Mouse (Mus musculus): ENCODE measurements around the gene Enho. TPM values are rescaled to one million over a fixed set of nuclear protein-coding genes. Genes with fewer than 3 reads are reported as not detected.

Gene Enho
- total and polyA plus RNA-seq, 3 experiments, result 0.17 to 0.59 TPM; not detected in 1

DNA sequence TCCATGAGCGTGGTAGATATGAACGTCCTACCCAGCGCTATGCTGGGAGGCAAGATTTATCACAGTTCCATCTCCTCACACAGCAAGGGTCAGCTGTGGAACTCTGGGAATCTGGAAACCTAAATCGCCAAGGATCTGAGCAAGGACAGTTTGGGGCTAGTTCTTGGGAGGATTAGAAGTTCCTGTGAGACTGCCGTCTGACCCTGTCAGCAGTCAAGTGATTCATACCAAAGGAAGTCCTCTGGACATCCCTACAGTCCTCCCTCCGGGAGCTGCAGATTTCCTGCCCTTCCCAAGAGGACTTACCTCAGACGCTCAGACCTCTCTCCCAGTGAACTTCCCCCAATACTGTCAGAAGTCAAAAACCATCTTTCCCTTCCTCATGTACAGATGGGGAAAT, 3.8 kb downstream of the Enho start:
- Histone ChIP-seq H3K4me3 (replicated peaks in 1 of 3; ENCODE audit: low read depth in 2 of 3, low read length in 2 of 3, poor library complexity in 1 of 3) (no peak overlapping the region), H3K36me3 (replicated peaks in 1 of 2; ENCODE audit: control insufficient read depth in 1 of 2, insufficient read depth in 1 of 2, low read length in 1 of 2) (no peaks in the 10 kb centered on the region), H3K4me1 (ENCODE audit: control insufficient read depth in 1 of 2, insufficient read depth in 2 of 2) (peaks cover 12 to 29% of the 10 kb centered on the region in 2 experiments), H3K27me3 (replicated peaks) (peaks cover 49% of the 10 kb centered on the region), H3K4me2 (ENCODE audit: insufficient read depth, low read depth, poor library complexity, severe bottlenecking) (no peak overlapping the region), H3K9ac (ENCODE audit: insufficient read depth, low read depth) (no peak overlapping the region), H3K27ac (ENCODE audit: insufficient read depth, low read depth) (no peak overlapping the region), H3K79me2 (replicated peaks; ENCODE audit: control insufficient read depth, extremely low read depth, insufficient read depth, poor library complexity, severe bottlenecking) (no peaks in the 10 kb centered on the region), H3K9me3 (replicated peaks; ENCODE audit: low read length) (peaks cover 17% of the 10 kb centered on the region)
- dilution Hi-C loops (cut with MboI; ENCODE audit: extremely low pct_ligation_motif_present, extremely low pct_unique_long_range_greater_than_20kb, low sequenced_read_pairs), result no loop called here
- in situ Hi-C loops (cut with MboI; ENCODE audit: low pct_ligation_motif_present, low pct_unique_long_range_greater_than_20kb, low sequenced_read_pairs), result no loop called here
- TF ChIP-seq HCFC1 (IDR thresholded peaks at IDR 0.05; ENCODE audit: low read depth, low read length) (no peak), MAFK (IDR thresholded peaks at IDR 0.05; ENCODE audit: insufficient replicate concordance, low read length) (no peak), RCOR1 (conservative IDR thresholded peaks at IDR 0.05; ENCODE audit: low read depth, low read length) (no peak), ZNF384 (IDR thresholded peaks at IDR 0.05; ENCODE audit: low read depth, low read length) (no peak), ELF1 (IDR thresholded peaks at IDR 0.05; ENCODE audit: low read depth, low read length) (no peak), NRF1 (IDR thresholded peaks at IDR 0.05; ENCODE audit: low read depth, low read length) (no peak), JUND (conservative IDR thresholded peaks at IDR 0.05; ENCODE audit: low read depth, low read length) (no peak), CTCF (conservative IDR thresholded peaks at IDR 0.05 in 1 of 2, IDR thresholded peaks at IDR 0.05 in 1 of 2; ENCODE audit: low read depth in 2 of 2, low read length in 2 of 2) (no peak), KAT2A (IDR thresholded peaks at IDR 0.05; ENCODE audit: insufficient replicate concordance, low read length) (no peak)
- no peak for DNase-seq (ENCODE audit: extremely low read depth)

DNA sequence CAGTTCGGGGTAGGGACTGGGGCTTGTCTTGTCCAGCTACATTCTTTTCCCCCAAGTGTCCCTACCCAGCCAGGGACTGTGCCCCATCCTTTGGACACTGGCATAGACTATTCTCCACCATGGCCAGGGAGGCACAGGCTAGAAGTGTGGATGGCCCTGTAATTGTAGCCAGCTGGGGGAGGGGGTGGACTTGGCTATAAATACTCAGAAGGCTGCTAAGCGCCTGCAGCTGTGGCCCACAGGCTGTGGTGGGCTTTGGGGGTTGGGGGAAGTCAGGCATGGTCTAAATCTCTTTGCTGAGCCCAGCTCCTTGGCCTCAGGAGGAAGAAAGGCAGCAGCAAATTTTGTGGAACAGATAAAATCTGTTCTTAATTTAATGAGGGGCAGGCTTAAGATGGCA, 4.2 kb downstream of the Enho start:
- no peak overlapping the region for H3K4me2 ChIP-seq (ENCODE audit: insufficient read depth, low read depth, poor library complexity, severe bottlenecking)

More for the DNA sequence above, 4.2 kb downstream of the Enho start:
- Histone ChIP-seq H3K9ac (ENCODE audit: insufficient read depth, low read depth) (no peak overlapping the region), H3K36me3 (replicated peaks in 1 of 2; ENCODE audit: control insufficient read depth in 1 of 2, insufficient read depth in 1 of 2, low read length in 1 of 2) (no peaks in the 10 kb centered on the region), H3K9me3 (replicated peaks; ENCODE audit: low read length) (peaks cover 17% of the 10 kb centered on the region), H3K27me3 (replicated peaks) (peaks cover 44% of the 10 kb centered on the region), H3K4me1 (ENCODE audit: control insufficient read depth in 1 of 2, insufficient read depth in 2 of 2) (peaks cover 15 to 34% of the 10 kb centered on the region in 2 experiments), H3K27ac (ENCODE audit: insufficient read depth, low read depth) (no peak overlapping the region), H3K79me2 (replicated peaks; ENCODE audit: control insufficient read depth, extremely low read depth, insufficient read depth, poor library complexity, severe bottlenecking) (no peaks in the 10 kb centered on the region), H3K4me3 (replicated peaks in 1 of 3; ENCODE audit: low read depth in 2 of 3, low read length in 2 of 3, poor library complexity in 1 of 3) (no peak overlapping the region)
- no peak for DNase-seq (ENCODE audit: extremely low read depth)
- in situ Hi-C loops (cut with MboI; ENCODE audit: low pct_ligation_motif_present, low pct_unique_long_range_greater_than_20kb, low sequenced_read_pairs), result no loop called here
- TF ChIP-seq USF2 (conservative IDR thresholded peaks at IDR 0.05; ENCODE audit: low read depth, low read length), result no peak
- no peak for TF ChIP-seq E2F4 (IDR thresholded peaks at IDR 0.05; ENCODE audit: insufficient replicate concordance, low read depth, low read length)
- TF ChIP-seq ELF1 (IDR thresholded peaks at IDR 0.05; ENCODE audit: low read depth, low read length), result no peak
- no peak for TF ChIP-seq CTCF (conservative IDR thresholded peaks at IDR 0.05 in 1 of 2, IDR thresholded peaks at IDR 0.05 in 1 of 2; ENCODE audit: low read depth in 2 of 2, low read length in 2 of 2)
- TF ChIP-seq MAFK (IDR thresholded peaks at IDR 0.05; ENCODE audit: insufficient replicate concordance, low read length), result no peak
- no peak for TF ChIP-seq KAT2A (IDR thresholded peaks at IDR 0.05; ENCODE audit: insufficient replicate concordance, low read length)
- TF ChIP-seq TCF12 (IDR thresholded peaks at IDR 0.05; ENCODE audit: low read depth, low read length), result no peak
- TF ChIP-seq MEF2A (IDR thresholded peaks at IDR 0.05; ENCODE audit: borderline replicate concordance, low read depth, low read length), result no peak
- no peak for TF ChIP-seq JUND (conservative IDR thresholded peaks at IDR 0.05; ENCODE audit: low read depth, low read length)
- TF ChIP-seq TBP (conservative IDR thresholded peaks at IDR 0.05; ENCODE audit: low read depth, low read length), result no peak
- TF ChIP-seq MYC (IDR thresholded peaks at IDR 0.05; ENCODE audit: low read depth, low read length), result no peak
- TF ChIP-seq GABPA (IDR thresholded peaks at IDR 0.05; ENCODE audit: insufficient replicate concordance, low read depth, low read length), result no peak
- no peak for TF ChIP-seq CHD2 (IDR thresholded peaks at IDR 0.05; ENCODE audit: low read length)
- no peak for TF ChIP-seq SMC3 (IDR thresholded peaks at IDR 0.05; ENCODE audit: low read depth, low read length)
- TF ChIP-seq PAX5 (IDR thresholded peaks at IDR 0.05; ENCODE audit: low read length), result no peak
- TF ChIP-seq IRF4 (IDR thresholded peaks at IDR 0.05; ENCODE audit: low read depth, low read length), result no peak
- TF ChIP-seq ZKSCAN1 (IDR thresholded peaks at IDR 0.05; ENCODE audit: borderline replicate concordance, low read depth, low read length), result no peak
- no peak for TF ChIP-seq MXI1 (IDR thresholded peaks at IDR 0.05; ENCODE audit: low read depth, low read length)
- dilution Hi-C loops (cut with MboI; ENCODE audit: extremely low pct_ligation_motif_present, extremely low pct_unique_long_range_greater_than_20kb, low sequenced_read_pairs), result no loop called here
